Mouse (Mus musculus) small intestine, adult 2 months (tissue): ENCODE data around the gene Ccdc167.

ENCODE experiments used
- CTCF ChIP-seq: fragments of 200-500 bp; IDR thresholded peaks from 2 replicates; pipeline ENCODE4 v1.5.1; 2012; ENCODE audit warnings: low read depth, mild to moderate bottlenecking, control low read depth, inconsistent platforms, low read length, moderate library complexity, mixed read lengths; ENCODE audit not compliant: insufficient replicate concordance, insufficient read length; ENCODE audit errors: extremely low read depth
- POLR2A ChIP-seq: fragments of 200-500 bp; IDR thresholded peaks from 2 replicates; pipeline ENCODE4 v1.6.1; 2012; ENCODE audit warnings: low read depth, mild to moderate bottlenecking, control low read depth, inconsistent platforms, low read length, moderate library complexity

DNA sequence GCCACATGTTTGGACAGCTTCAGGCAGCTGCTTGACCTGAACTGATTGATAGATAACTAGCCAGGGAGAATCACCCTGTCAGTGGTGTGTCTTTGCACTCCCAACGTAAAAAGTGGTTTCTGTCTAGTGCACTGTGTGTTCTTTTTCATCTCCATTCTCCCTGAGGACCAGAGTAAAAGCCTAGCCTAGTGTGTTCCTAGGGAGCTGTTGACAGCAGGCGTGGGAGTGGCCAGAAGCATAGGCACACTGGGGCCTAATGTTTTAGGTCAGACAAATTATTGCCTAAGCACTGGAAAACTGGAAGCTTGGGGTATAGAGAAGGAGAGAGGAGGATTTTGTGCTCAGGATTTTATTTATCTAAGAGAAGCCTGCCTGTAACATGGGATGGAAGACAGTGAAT lies 33.7 kb downstream of the Ccdc167 start:
- TF ChIP-seq CTCF, result no peak
- TF ChIP-seq POLR2A, result no peak
